Mouse (Mus musculus) liver, embryonic 13.5 days (tissue): ENCODE measurements around the gene B4galt1. TPM values are rescaled to one million over a fixed set of nuclear protein-coding genes. Genes with fewer than 3 reads are reported as not detected.

ENCODE experiments used
- ATAC-seq: fragments of 200-750 bp; cut with Nextera tagmentation; 2 replicates; pipeline ENCODE4 v1.8.0; 2017; ENCODE audit warnings: low read depth, mild to moderate bottlenecking, moderate number of reproducible peaks, moderate library complexity
- DNase-seq: peaks from one replicate; pipeline ENCODE4 v3.0.0; 2022
- H3K27ac ChIP-seq: fragments of 300-500 bp; sonication (generic); 2 replicates; pipeline ENCODE4 v1.5.1; 2015; ENCODE audit warnings: moderate library complexity, mild to moderate bottlenecking, inconsistent platforms
- H3K27me3 ChIP-seq: fragments of 300-500 bp; sonication (generic); 2 replicates; pipeline ENCODE4 v1.6.1; 2015; ENCODE audit warnings: mild to moderate bottlenecking, inconsistent platforms
- H3K36me3 ChIP-seq: fragments of 300-500 bp; sonication (generic); 2 replicates; pipeline ENCODE4 v1.6.1; 2015; ENCODE audit warnings: mild to moderate bottlenecking, inconsistent platforms
- H3K4me1 ChIP-seq: fragments of 300-500 bp; sonication (generic); replicated peaks from 2 replicates; pipeline ENCODE4 v1.6.1; 2015; ENCODE audit warnings: inconsistent platforms
- H3K4me2 ChIP-seq: fragments of 300-500 bp; sonication (generic); 2 replicates; pipeline ENCODE4 v1.6.1; 2015; ENCODE audit warnings: inconsistent platforms, mild to moderate bottlenecking, moderate library complexity
- H3K4me3 ChIP-seq: fragments of 300-500 bp; sonication (generic); replicated peaks from 2 replicates; pipeline ENCODE4 v1.5.1; 2015; ENCODE audit warnings: mild to moderate bottlenecking, inconsistent platforms
- H3K9ac ChIP-seq: fragments of 300-500 bp; sonication (generic); 2 replicates; pipeline ENCODE4 v1.6.1; 2015; ENCODE audit warnings: mild to moderate bottlenecking, inconsistent platforms
- H3K9me3 ChIP-seq: fragments of 300-500 bp; sonication (generic); replicated peaks from 2 replicates; pipeline ENCODE4 v1.6.1; 2016; ENCODE audit warnings: inconsistent platforms
- WGBS: fragments of 180-500 bp; shearing (Covaris S2); methylation state at CpG from one replicate; pipeline ENCODE4 v1.1.7; 2015; ENCODE audit not compliant: insufficient replicate concordance; 5-methylcytosine and 5-hydroxymethylcytosine counted together
- polyA plus RNA-seq: library from polyadenylated mRNA; unstranded; fragments of >200 nt; fragmentation: Nextera tagmentation; extraction: Ambion mirVana; gene quantifications from 2 replicates; pipeline ENCODE4 v1.2.1, GENCODE M21; 2015

The B4galt1 gene
- polyA plus RNA-seq, 1 experiment from 2014 or later: 29.9 TPM

DNA sequence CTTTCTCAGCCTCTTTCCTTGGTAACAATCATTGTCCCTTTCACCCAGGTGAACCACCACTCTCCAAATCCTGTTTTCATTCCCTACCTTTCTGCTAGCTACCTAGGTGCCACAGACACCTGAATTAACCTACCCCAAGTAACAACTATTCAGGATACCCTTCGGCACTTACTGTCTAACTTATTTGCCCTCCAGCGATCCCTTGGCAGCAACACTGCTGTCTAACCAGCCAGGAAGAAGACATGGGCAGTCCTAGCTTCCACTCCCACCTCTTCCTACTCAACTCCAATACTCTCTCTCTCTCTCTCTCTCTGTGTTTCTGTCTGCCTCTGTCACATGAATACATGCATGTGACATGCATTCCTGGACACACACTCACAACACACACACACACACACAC, 27.0 kb downstream of the B4galt1 start:
- no peaks in the 10 kb centered on the region for H3K9me3 ChIP-seq
- ATAC-seq (no peak), DNase-seq (no peak)
- peaks cover 58% of the 10 kb centered on the region for H3K36me3 ChIP-seq
- H3K4me3 ChIP-seq: no peak overlapping the region
- H3K4me2 ChIP-seq: no peak overlapping the region
- H3K4me1 ChIP-seq: peaks cover 91% of the 10 kb centered on the region
- H3K27me3 ChIP-seq: no peaks in the 10 kb centered on the region
- H3K9ac ChIP-seq: no peak overlapping the region
- 87% methylated on average over 2 of the region's 2 CpGs for WGBS
- H3K27ac ChIP-seq: no peak overlapping the region

DNA sequence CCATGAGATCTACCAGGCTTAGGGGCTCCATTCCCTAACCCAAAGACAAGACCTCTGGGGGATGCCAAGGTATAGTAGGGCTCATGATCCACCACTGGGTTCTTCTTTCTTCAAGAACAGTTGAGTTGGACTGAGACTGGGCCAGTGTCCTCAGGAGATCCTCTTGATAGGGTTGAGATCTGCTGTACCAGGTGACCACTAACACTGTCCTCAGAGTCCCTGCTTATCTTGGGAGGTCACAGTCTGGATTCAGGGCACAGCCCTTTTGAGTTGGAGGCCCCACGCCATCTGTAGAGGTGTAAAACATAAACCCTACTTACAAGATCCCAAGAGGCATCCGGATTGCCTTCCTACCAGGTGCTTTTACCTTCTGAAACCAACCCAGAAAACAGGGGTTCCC, 27.8 kb downstream of the B4galt1 start:
- 79% methylated on average over 2 of the region's 2 CpGs for WGBS
- ATAC-seq (no peak), DNase-seq (no peak)
- Histone ChIP-seq H3K9ac (no peak overlapping the region), H3K9me3 (no peaks in the 10 kb centered on the region), H3K27me3 (no peaks in the 10 kb centered on the region), H3K27ac (no peak overlapping the region), H3K36me3 (peaks cover 66% of the 10 kb centered on the region), H3K4me1 (peaks cover 94% of the 10 kb centered on the region), H3K4me2 (no peak overlapping the region), H3K4me3 (no peak overlapping the region)

DNA sequence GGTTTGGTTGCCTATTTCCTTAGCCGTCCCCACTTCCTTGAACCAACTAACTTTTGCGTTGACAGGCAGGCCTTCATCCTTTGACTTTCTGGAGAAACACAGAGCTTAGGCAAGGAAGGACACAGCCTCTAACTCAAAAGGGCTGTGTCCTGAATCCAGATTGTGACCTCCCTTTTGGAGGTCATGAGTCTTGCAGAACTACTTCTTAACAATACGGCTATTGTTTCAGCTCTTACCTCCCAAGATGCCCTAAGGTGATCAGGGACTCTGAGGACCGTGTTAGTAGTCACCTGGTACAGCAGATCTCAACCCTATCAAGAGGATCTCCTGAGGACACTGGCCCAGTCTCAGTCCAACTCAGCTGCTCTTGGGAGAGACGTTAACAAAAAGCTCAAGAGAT, 28.7 kb downstream of the B4galt1 start:
- ATAC-seq (no peak), DNase-seq (no peak)
- H3K27ac ChIP-seq: peak overlapping the region; percentile 45; the same call in 1 of the 2 replicates
- peaks cover 74% of the 10 kb centered on the region for H3K36me3 ChIP-seq
- no peak overlapping the region for H3K4me3 ChIP-seq
- no peaks in the 10 kb centered on the region for H3K9me3 ChIP-seq
- peaks cover 94% of the 10 kb centered on the region for H3K4me1 ChIP-seq
- H3K4me2 ChIP-seq: no peak overlapping the region
- no peak overlapping the region for H3K9ac ChIP-seq
- no peaks in the 10 kb centered on the region for H3K27me3 ChIP-seq
- 65% methylated on average over 5 of the region's 5 CpGs for WGBS

DNA sequence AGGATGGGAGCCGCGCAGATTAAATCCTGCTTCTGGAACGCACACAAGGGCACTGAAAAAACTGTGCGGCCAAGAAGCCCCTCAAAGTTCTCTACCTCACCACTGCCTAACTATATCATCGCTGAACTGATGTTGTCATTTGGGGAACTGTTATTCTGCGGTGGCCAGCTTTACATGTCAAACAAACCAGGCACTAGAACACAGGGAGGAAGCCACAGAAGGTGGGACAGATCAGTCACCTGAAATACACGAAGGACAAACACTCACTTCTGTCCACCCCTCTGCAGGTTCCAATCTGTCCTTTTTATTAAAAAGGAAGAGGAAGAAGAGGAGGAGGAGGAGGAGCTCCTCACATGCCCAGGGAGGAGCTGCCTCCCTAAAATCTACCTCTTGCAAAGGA, 29.3 kb downstream of the B4galt1 start:
- Histone ChIP-seq H3K4me2 (no peak overlapping the region), H3K36me3 (peaks cover 81% of the 10 kb centered on the region), H3K27me3 (no peaks in the 10 kb centered on the region), H3K9me3 (no peaks in the 10 kb centered on the region), H3K4me1 (peaks cover 94% of the 10 kb centered on the region), H3K9ac (no peak overlapping the region), H3K27ac (no peak overlapping the region), H3K4me3 (no peak overlapping the region)
- DNase-seq (no peak), ATAC-seq (no peak)
- WGBS: 54% methylated on average over 7 of the region's 7 CpGs

DNA sequence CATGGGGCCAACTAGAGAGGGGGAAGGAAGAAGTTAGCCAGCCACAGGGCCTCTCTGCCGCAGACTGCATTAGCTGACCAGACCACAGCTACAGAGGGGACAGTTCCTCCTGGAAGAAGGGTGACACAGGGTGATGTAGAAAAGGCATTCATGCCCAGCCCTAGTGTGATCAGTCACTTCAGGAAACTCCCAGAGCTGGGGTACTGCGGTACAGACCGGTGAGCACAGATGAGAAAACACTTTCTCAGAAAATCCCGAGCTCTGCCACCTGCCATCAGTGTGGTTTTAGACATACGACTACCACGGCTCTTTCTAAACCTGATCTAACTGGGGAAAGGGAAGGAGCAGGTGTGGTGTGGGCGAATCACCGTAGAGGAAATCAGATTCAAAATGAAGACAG, 30.1 kb downstream of the B4galt1 start:
- H3K4me1 ChIP-seq: peaks cover 94% of the 10 kb centered on the region
- H3K9ac ChIP-seq: no peak overlapping the region
- WGBS: 47% methylated on average over 8 of the region's 8 CpGs
- H3K36me3 ChIP-seq: peaks cover 83% of the 10 kb centered on the region
- H3K27ac ChIP-seq: no peak overlapping the region
- no peak overlapping the region for H3K4me2 ChIP-seq
- no peaks in the 10 kb centered on the region for H3K9me3 ChIP-seq
- H3K27me3 ChIP-seq: no peaks in the 10 kb centered on the region
- DNase-seq (no peak), ATAC-seq (no peak)
- H3K4me3 ChIP-seq: no peak overlapping the region

DNA sequence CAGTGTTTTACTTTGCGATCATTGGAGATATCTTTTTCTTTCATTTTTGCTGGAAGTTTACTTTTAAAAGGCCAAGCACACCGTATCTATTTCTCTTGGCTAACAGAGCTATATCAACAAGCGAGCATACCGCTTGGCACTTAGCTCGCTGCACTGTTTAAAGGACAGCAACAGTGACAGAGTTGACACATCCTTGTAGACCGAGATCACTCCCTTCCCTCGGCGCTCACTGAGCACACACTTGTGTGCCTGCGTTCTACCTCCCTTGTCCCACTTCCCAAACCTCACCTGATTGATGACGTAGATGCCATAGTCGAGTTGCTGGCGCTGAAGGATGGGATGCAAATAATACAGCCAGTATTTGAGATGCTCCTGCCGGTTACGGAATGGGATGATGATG, 30.7 kb downstream of the B4galt1 start:
- WGBS: 75% methylated on average over 14 of the region's 14 CpGs
- peaks cover 84% of the 10 kb centered on the region for H3K36me3 ChIP-seq
- peaks cover 94% of the 10 kb centered on the region for H3K4me1 ChIP-seq
- ATAC-seq (no peak), DNase-seq (no peak)
- no peaks in the 10 kb centered on the region for H3K27me3 ChIP-seq
- H3K9ac ChIP-seq: no peak overlapping the region
- no peak overlapping the region for H3K4me3 ChIP-seq
- H3K27ac ChIP-seq: peak overlapping the region; percentile 21; the same call in 1 of the 2 replicates
- H3K4me2 ChIP-seq: no peak overlapping the region
- H3K9me3 ChIP-seq: no peaks in the 10 kb centered on the region

DNA sequence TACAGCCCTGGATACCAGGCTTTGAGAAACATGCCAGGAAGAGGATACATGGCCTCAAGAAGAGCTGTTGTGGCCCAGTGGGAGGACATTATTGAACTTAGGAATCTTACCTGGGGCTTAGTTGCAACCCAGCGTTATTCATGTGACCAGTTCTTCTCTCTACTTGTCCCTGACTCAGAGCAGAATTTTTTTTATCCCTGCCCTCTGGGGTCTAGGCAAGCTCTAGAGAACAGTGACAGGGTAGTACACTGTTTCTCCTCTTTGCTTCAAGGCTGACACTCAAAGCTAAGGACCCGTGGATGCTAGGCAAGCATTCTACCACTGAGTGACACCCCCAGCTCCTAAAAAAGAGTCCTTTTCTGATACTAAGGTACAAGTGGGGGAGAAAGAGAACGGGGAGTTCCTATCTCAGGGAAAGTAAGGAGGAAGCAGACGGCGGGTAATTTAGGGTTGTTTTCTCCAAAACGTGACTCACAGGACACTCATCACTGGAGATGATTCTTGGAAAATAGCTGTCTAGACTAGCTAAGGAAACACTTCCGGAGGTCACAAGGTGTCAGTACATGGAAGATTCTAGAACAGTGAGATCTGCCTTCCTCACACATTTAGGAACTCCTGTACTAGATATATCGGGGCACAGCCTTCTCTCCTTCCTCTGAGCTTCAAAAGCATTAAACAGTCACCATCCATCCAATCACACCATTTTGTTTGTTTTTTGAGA, 32.3 kb downstream of the B4galt1 start:
- Histone ChIP-seq H3K4me2 (no peak overlapping the region), H3K9me3 (no peaks in the 10 kb centered on the region), H3K4me1 (peaks cover 88% of the 10 kb centered on the region), H3K9ac (peak overlapping the region; percentile 5; the same call in 1 of the 2 replicates), H3K27ac (peak overlapping the region; percentile 55), H3K36me3 (peaks cover 87% of the 10 kb centered on the region), H3K27me3 (no peaks in the 10 kb centered on the region), H3K4me3 (no peak overlapping the region)
- 71% methylated on average over 8 of the region's 8 CpGs for WGBS
- DNase-seq: no peak
- ATAC-seq: no peak

DNA sequence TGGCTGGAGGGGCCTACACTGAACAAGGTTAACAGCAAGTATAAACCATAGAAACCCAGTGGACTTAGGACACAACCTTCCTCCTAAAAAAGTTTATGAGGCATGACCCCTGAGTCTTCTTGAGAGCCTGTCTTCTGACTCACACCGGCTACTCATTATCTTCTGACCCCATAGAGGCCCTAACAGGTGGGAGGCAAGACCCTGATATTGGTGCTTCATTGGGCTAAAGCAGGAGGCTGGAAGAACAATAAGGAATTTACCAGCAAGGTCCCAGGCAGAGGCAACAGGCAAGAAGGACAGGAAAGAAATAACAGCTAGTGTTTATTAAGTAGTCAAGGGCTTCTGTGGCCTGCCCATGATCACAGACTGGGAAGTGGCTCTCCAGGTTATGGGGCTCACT, 32.9 kb downstream of the B4galt1 start:
- peaks cover 88% of the 10 kb centered on the region for H3K4me1 ChIP-seq
- H3K27ac ChIP-seq: peak overlapping the region; percentile 55
- no peak overlapping the region for H3K4me3 ChIP-seq
- DNase-seq (no peak), ATAC-seq (no peak)
- WGBS: 41% methylated on average over 1 of the region's 1 CpGs
- H3K4me2 ChIP-seq: no peak overlapping the region
- H3K27me3 ChIP-seq: no peaks in the 10 kb centered on the region
- peak overlapping the region; percentile 5; the same call in 1 of the 2 replicates for H3K9ac ChIP-seq
- H3K36me3 ChIP-seq: peaks cover 88% of the 10 kb centered on the region
- H3K9me3 ChIP-seq: no peaks in the 10 kb centered on the region

DNA sequence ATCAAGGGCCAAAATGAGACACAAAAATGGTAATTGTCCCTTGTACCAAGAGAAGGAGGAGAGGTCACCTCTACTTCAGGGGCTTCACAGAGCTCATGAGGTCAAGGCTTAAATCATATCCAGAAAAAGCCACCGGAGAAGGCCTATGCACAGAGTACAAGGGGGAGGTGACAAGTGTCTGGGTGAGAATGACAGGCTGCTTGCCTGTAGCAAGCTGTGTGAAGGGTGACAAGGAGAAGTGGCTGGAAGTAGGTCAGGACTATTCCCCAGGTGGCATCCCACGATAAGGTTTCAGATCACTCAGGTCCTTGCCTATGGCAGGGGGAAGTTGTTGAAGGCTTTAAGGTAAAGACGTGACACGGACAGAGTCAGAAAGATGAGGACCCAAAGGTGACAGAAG, 33.8 kb downstream of the B4galt1 start:
- ATAC-seq (peak; percentile 77), DNase-seq (peak; percentile 56)
- Histone ChIP-seq H3K4me1 (peaks cover 89% of the 10 kb centered on the region), H3K27me3 (no peaks in the 10 kb centered on the region), H3K9ac (no peak overlapping the region), H3K4me2 (no peak overlapping the region), H3K36me3 (peaks cover 88% of the 10 kb centered on the region), H3K4me3 (no peak overlapping the region), H3K27ac (peak overlapping the region; percentile 55; the same call in 1 of the 2 replicates), H3K9me3 (no peaks in the 10 kb centered on the region)
- 42% methylated on average over 4 of the region's 4 CpGs for WGBS

DNA sequence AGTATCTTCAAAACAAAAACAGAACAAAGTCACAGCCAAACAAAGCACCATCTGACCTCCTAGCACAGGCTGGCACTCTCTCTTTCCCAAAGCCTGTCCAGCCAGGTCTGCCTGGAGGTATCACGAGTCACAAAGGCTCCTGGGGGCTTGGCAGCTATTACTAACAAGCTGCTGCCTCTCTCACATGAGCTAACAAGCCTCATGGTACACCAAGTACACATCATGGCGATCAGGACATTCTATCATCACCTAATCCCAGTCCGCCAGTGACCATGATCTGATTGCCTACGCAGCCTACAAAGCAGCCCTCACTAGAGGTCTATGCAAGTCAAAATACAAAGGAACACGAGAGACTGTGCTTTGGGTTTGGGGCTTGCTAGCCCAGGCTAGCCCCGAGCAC, 34.7 kb downstream of the B4galt1 start:
- no peak overlapping the region for H3K4me2 ChIP-seq
- H3K27ac ChIP-seq: no peak overlapping the region
- WGBS: 83% methylated on average over 6 of the region's 6 CpGs

DNA sequence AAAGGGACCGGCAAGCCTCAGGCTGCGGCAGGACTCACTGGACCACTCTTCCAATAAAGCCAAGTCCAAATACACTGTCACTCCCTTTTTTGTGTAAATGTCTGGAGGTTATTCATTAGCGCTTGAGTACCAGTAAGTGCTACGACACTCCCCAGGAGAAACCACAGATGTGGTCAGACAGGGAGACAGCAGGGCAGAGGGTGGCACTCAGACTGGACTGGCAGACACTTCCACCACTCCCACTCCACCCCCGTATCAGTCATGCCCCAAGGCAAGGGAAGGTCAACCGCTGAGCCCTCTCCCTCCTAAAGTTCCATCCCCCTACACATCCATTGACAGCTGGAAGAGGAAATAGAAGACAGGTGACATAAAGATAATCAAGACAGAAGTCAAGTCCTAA, 35.4 kb downstream of the B4galt1 start:
- no peaks in the 10 kb centered on the region for H3K27me3 ChIP-seq
- peaks cover 75% of the 10 kb centered on the region for H3K4me1 ChIP-seq
- ATAC-seq (no peak; the same call in 1 of the 2 replicates), DNase-seq (no peak)
- H3K27ac ChIP-seq: no peak overlapping the region
- H3K4me2 ChIP-seq: no peak overlapping the region
- peaks cover 96% of the 10 kb centered on the region for H3K36me3 ChIP-seq
- H3K9me3 ChIP-seq: no peaks in the 10 kb centered on the region
- H3K4me3 ChIP-seq: no peak overlapping the region
- H3K9ac ChIP-seq: no peak overlapping the region
- WGBS: 53% methylated on average over 6 of the region's 6 CpGs

More for the DNA sequence above, 34.7 kb downstream of the B4galt1 start:
- ATAC-seq: no peak
- Histone ChIP-seq H3K4me1 (peaks cover 82% of the 10 kb centered on the region), H3K9ac (no peak overlapping the region), H3K36me3 (peaks cover 92% of the 10 kb centered on the region), H3K4me3 (no peak overlapping the region), H3K9me3 (no peaks in the 10 kb centered on the region), H3K27me3 (no peaks in the 10 kb centered on the region)
- no peak for DNase-seq

DNA sequence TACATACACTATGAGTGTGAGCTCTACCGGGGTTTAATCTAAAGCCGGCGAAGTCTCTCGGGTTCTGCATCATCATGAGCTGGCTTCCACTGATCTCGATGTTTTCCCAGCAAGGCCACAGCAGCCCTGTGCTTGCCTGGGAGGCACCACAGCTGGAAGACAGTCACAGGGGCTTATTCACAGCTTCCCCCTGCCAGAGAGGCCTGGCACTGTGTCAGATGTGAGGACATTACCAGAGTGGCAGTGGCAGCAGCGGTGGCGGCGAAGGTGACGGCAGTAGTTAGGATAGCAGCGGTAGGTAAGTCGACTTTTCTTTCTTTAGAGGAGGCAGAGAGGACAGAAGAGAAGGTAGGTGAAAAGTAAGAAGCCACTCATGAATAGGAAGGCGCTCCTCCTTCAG, 35.9 kb downstream of the B4galt1 start:
- no peak overlapping the region for H3K4me3 ChIP-seq
- peaks cover 96% of the 10 kb centered on the region for H3K36me3 ChIP-seq
- WGBS: 86% methylated on average over 12 of the region's 12 CpGs
- no peaks in the 10 kb centered on the region for H3K27me3 ChIP-seq
- no peaks in the 10 kb centered on the region for H3K9me3 ChIP-seq
- DNase-seq (no peak), ATAC-seq (no peak)
- H3K27ac ChIP-seq: no peak overlapping the region
- no peak overlapping the region for H3K9ac ChIP-seq
- peaks cover 74% of the 10 kb centered on the region for H3K4me1 ChIP-seq
- H3K4me2 ChIP-seq: no peak overlapping the region
